Mouse (Mus musculus): Measurements from ENCODE around the gene Lax1. TPM values are rescaled to one million over a fixed set of nuclear protein-coding genes. Genes with fewer than 3 reads are reported as not detected.

Gene Lax1
- polyA plus RNA-seq, 1 experiment from 2014 or later: 0.76 TPM

- no peak for ATAC-seq (replicated peaks; ENCODE audit: insufficient number of reproducible peaks, low FRiP score, low TSS enrichment, low read depth)
- Histone ChIP-seq H3K9me3 (replicated peaks; ENCODE audit: control insufficient read depth, low read length) (no peaks in the 10 kb centered on the region), H3K36me3 (replicated peaks; ENCODE audit: control insufficient read depth, insufficient read depth, low read depth, low read length) (no peaks in the 10 kb centered on the region), H3K27ac (replicated peaks; ENCODE audit: low read depth, low read length) (no peak overlapping the region), H3K9ac (replicated peaks; ENCODE audit: low read length) (no peak overlapping the region), H3K4me3 (ENCODE audit: low read depth, low read length) (no peak overlapping the region), H3K27me3 (ENCODE audit: control insufficient read depth, insufficient read depth, low read length) (no peaks in the 10 kb centered on the region), H3K4me1 (ENCODE audit: control insufficient read depth, insufficient read depth, low read length) (peaks cover 4% of the 10 kb centered on the region; the same call in 1 of the 2 replicates), H3K4me2 (ENCODE audit: low read depth, low read length) (no peak overlapping the region)
- no peak for DNase-seq (ENCODE audit: low spot score)
- WGBS: 90% methylated on average over 12 of the region's 12 CpGs
Measured at GRCm38 (mm10) chr1:133697935-133698620, 8.2 kb upstream of the Lax1 start.

- Histone ChIP-seq H3K4me3 (ENCODE audit: low read depth, low read length) (no peak overlapping the region), H3K36me3 (replicated peaks; ENCODE audit: control insufficient read depth, insufficient read depth, low read depth, low read length) (no peaks in the 10 kb centered on the region), H3K4me2 (ENCODE audit: low read depth, low read length) (no peak overlapping the region), H3K4me1 (ENCODE audit: control insufficient read depth, insufficient read depth, low read length) (peaks cover 4% of the 10 kb centered on the region; the same call in 1 of the 2 replicates), H3K27me3 (ENCODE audit: control insufficient read depth, insufficient read depth, low read length) (no peaks in the 10 kb centered on the region), H3K27ac (replicated peaks; ENCODE audit: low read depth, low read length) (peak overlapping the region; percentile 59), H3K9ac (replicated peaks; ENCODE audit: low read length) (no peak overlapping the region), H3K9me3 (replicated peaks; ENCODE audit: control insufficient read depth, low read length) (no peaks in the 10 kb centered on the region)
- peak; percentile 62 for DNase-seq (ENCODE audit: low spot score)
- 0 out of 2 replicates have a peak, but pooled peaks have one; percentile 45 for ATAC-seq (replicated peaks; ENCODE audit: insufficient number of reproducible peaks, low FRiP score, low TSS enrichment, low read depth)
- WGBS: 40% methylated on average over 7 of the region's 7 CpGs
Measured at GRCm38 (mm10) chr1:133695901-133696300, 6.0 kb upstream of the Lax1 start.

- Histone ChIP-seq H3K4me3 (ENCODE audit: low read depth, low read length) (no peak overlapping the region), H3K9ac (replicated peaks; ENCODE audit: low read length) (no peak overlapping the region), H3K27me3 (ENCODE audit: control insufficient read depth, insufficient read depth, low read length) (no peaks in the 10 kb centered on the region), H3K4me1 (ENCODE audit: control insufficient read depth, insufficient read depth, low read length) (peaks cover 4% of the 10 kb centered on the region; the same call in 1 of the 2 replicates), H3K9me3 (replicated peaks; ENCODE audit: control insufficient read depth, low read length) (no peaks in the 10 kb centered on the region), H3K36me3 (replicated peaks; ENCODE audit: control insufficient read depth, insufficient read depth, low read depth, low read length) (no peaks in the 10 kb centered on the region), H3K4me2 (ENCODE audit: low read depth, low read length) (no peak overlapping the region), H3K27ac (replicated peaks; ENCODE audit: low read depth, low read length) (no peak overlapping the region; the same call in 1 of the 2 replicates)
- DNase-seq (ENCODE audit: low spot score): no peak
- no peak for ATAC-seq (replicated peaks; ENCODE audit: insufficient number of reproducible peaks, low FRiP score, low TSS enrichment, low read depth)
- WGBS: 86% methylated on average over 1 of the region's 1 CpGs
Measured at GRCm38 (mm10) chr1:133694876-133695275, 5.0 kb upstream of the Lax1 start.

- Histone ChIP-seq H3K4me2 (ENCODE audit: low read depth, low read length) (no peak overlapping the region), H3K27ac (replicated peaks; ENCODE audit: low read depth, low read length) (no peak overlapping the region; the same call in 1 of the 2 replicates), H3K9ac (replicated peaks; ENCODE audit: low read length) (no peak overlapping the region), H3K4me1 (ENCODE audit: control insufficient read depth, insufficient read depth, low read length) (peaks cover 4% of the 10 kb centered on the region; the same call in 1 of the 2 replicates), H3K9me3 (replicated peaks; ENCODE audit: control insufficient read depth, low read length) (no peaks in the 10 kb centered on the region), H3K36me3 (replicated peaks; ENCODE audit: control insufficient read depth, insufficient read depth, low read depth, low read length) (no peaks in the 10 kb centered on the region), H3K4me3 (ENCODE audit: low read depth, low read length) (no peak overlapping the region), H3K27me3 (ENCODE audit: control insufficient read depth, insufficient read depth, low read length) (no peaks in the 10 kb centered on the region)
- DNase-seq (ENCODE audit: low spot score): peak; percentile 50
- WGBS: 0% methylated on average over 1 of the region's 1 CpGs
- ATAC-seq (replicated peaks; ENCODE audit: insufficient number of reproducible peaks, low FRiP score, low TSS enrichment, low read depth): no peak
Measured at GRCm38 (mm10) chr1:133694301-133694700, 4.4 kb upstream of the Lax1 start.

GRCm38 (mm10) chr1:133693536-133694114 lies 3.7 kb upstream of the Lax1 start:
- H3K27ac ChIP-seq (replicated peaks; ENCODE audit: low read depth, low read length): 0 out of 2 replicates have a peak overlapping the region, but pooled peaks have one; percentile 10

GRCm38 (mm10) chr1:133692195-133692594 lies 2.3 kb upstream of the Lax1 start:
- H3K27ac ChIP-seq (replicated peaks; ENCODE audit: low read depth, low read length): no peak overlapping the region
- no peaks in the 10 kb centered on the region for H3K9me3 ChIP-seq (replicated peaks; ENCODE audit: control insufficient read depth, low read length)
- no peak overlapping the region for H3K4me3 ChIP-seq (ENCODE audit: low read depth, low read length)
- no peak overlapping the region for H3K9ac ChIP-seq (replicated peaks; ENCODE audit: low read length)
- H3K4me1 ChIP-seq (ENCODE audit: control insufficient read depth, insufficient read depth, low read length): peaks cover 4% of the 10 kb centered on the region; the same call in 1 of the 2 replicates
- DNase-seq (ENCODE audit: low spot score) (no peak), ATAC-seq (replicated peaks; ENCODE audit: insufficient number of reproducible peaks, low FRiP score, low TSS enrichment, low read depth) (no peak)
- 45% methylated on average over 4 of the region's 4 CpGs for WGBS
- no peak overlapping the region for H3K4me2 ChIP-seq (ENCODE audit: low read depth, low read length)
- H3K27me3 ChIP-seq (ENCODE audit: control insufficient read depth, insufficient read depth, low read length): no peaks in the 10 kb centered on the region
- H3K36me3 ChIP-seq (replicated peaks; ENCODE audit: control insufficient read depth, insufficient read depth, low read depth, low read length): no peaks in the 10 kb centered on the region

More at GRCm38 (mm10) chr1:133693536-133694114, 3.7 kb upstream of the Lax1 start:
- Histone ChIP-seq H3K9ac (replicated peaks; ENCODE audit: low read length) (no peak overlapping the region), H3K36me3 (replicated peaks; ENCODE audit: control insufficient read depth, insufficient read depth, low read depth, low read length) (no peaks in the 10 kb centered on the region), H3K4me2 (ENCODE audit: low read depth, low read length) (no peak overlapping the region), H3K4me1 (ENCODE audit: control insufficient read depth, insufficient read depth, low read length) (peaks cover 4% of the 10 kb centered on the region; the same call in 1 of the 2 replicates), H3K9me3 (replicated peaks; ENCODE audit: control insufficient read depth, low read length) (no peaks in the 10 kb centered on the region), H3K4me3 (ENCODE audit: low read depth, low read length) (no peak overlapping the region), H3K27me3 (ENCODE audit: control insufficient read depth, insufficient read depth, low read length) (no peaks in the 10 kb centered on the region)
- WGBS: 62% methylated on average over 11 of the region's 11 CpGs
- no peak for DNase-seq (ENCODE audit: low spot score)
- no peak for ATAC-seq (replicated peaks; ENCODE audit: insufficient number of reproducible peaks, low FRiP score, low TSS enrichment, low read depth)

GRCm38 (mm10) chr1:133691046-133691445 lies 1.1 kb upstream of the Lax1 start:
- Histone ChIP-seq H3K9me3 (replicated peaks; ENCODE audit: control insufficient read depth, low read length) (no peaks in the 10 kb centered on the region), H3K4me2 (ENCODE audit: low read depth, low read length) (no peak overlapping the region), H3K36me3 (replicated peaks; ENCODE audit: control insufficient read depth, insufficient read depth, low read depth, low read length) (no peaks in the 10 kb centered on the region), H3K4me3 (ENCODE audit: low read depth, low read length) (no peak overlapping the region), H3K4me1 (ENCODE audit: control insufficient read depth, insufficient read depth, low read length) (peaks cover 2% of the 10 kb centered on the region; the same call in 1 of the 2 replicates), H3K27me3 (ENCODE audit: control insufficient read depth, insufficient read depth, low read length) (no peaks in the 10 kb centered on the region), H3K9ac (replicated peaks; ENCODE audit: low read length) (no peak overlapping the region), H3K27ac (replicated peaks; ENCODE audit: low read depth, low read length) (no peak overlapping the region)
- DNase-seq (ENCODE audit: low spot score): no peak
- 94% methylated on average over 6 of the region's 6 CpGs for WGBS
- ATAC-seq (replicated peaks; ENCODE audit: insufficient number of reproducible peaks, low FRiP score, low TSS enrichment, low read depth): no peak

- H3K4me2 ChIP-seq (ENCODE audit: low read depth, low read length): no peak overlapping the region
- no peaks in the 10 kb centered on the region for H3K4me1 ChIP-seq (ENCODE audit: control insufficient read depth, insufficient read depth, low read length)
- no peak overlapping the region for H3K9ac ChIP-seq (replicated peaks; ENCODE audit: low read length)
- 64% methylated on average over 7 of the region's 7 CpGs for WGBS
- no peak overlapping the region for H3K4me3 ChIP-seq (ENCODE audit: low read depth, low read length)
- H3K36me3 ChIP-seq (replicated peaks; ENCODE audit: control insufficient read depth, insufficient read depth, low read depth, low read length): no peaks in the 10 kb centered on the region
- no peak for DNase-seq (ENCODE audit: low spot score)
- H3K9me3 ChIP-seq (replicated peaks; ENCODE audit: control insufficient read depth, low read length): no peaks in the 10 kb centered on the region
- no peaks in the 10 kb centered on the region for H3K27me3 ChIP-seq (ENCODE audit: control insufficient read depth, insufficient read depth, low read length)
- H3K27ac ChIP-seq (replicated peaks; ENCODE audit: low read depth, low read length): no peak overlapping the region
- ATAC-seq (replicated peaks; ENCODE audit: insufficient number of reproducible peaks, low FRiP score, low TSS enrichment, low read depth): no peak
Measured at GRCm38 (mm10) chr1:133688301-133688700, 1.6 kb downstream of the Lax1 start.
